Mouse (Mus musculus): ENCODE data around the gene Tmem163.

Gene Tmem163

DNA sequence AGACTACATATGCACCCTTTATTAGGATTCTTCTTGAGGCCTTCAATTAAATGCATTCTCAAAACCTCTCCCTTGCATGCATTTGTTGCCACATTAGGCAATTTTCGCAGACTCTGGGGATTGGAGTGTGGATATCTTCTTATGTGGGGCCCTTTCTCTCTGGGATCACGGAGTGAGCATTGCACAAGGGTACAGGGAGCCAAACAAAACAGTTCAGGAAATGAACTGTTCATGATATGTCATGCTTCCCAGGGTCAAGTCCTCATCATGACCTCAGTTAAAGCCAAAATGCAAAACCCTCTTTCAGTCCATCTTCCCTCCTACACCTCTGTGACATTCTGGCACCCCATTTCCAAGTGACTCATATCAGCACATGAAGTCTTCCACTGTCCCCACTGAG is 27.8 kb downstream of the Tmem163 start:
- no peak for DNase-seq (ENCODE audit: low read depth, low spot score)

DNA sequence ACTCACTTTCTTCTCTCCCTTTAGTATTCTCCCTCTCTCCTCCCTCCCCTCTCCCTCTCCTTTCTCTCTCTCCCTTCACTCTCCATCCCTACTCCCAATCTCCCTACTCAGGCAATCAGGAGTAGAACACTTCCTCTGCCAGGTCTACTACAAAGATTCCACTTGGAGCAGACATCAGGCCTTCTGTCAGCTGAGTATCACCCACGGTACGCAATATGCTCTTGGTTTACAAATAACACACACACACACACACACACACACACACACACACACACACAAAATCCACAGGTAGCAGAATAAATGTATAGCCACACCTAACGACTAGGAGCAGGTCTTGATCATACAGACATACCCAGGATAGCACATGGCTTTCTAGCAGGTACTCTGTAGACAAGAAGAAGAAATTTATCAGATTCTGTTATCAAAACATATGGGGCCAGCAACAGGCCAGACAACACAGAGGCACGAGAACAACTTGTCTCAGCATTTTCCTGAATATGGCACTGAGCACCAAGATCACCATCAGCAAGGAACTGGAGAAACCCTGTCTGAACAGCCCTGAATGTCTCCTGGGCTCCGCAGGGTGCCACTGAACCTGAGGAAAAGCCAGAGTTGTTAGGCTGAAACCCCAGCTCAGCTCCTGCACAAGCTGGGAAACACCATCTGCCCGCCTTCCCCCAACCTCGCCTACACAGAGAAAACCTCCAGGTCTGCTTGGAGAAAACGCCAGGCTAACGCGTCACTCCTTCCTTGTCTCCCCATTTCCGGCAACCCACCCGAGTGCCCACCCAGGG is 36.2 kb downstream of the Tmem163 start:
- DNase-seq (ENCODE audit: low read depth, low spot score): no peak

DNA sequence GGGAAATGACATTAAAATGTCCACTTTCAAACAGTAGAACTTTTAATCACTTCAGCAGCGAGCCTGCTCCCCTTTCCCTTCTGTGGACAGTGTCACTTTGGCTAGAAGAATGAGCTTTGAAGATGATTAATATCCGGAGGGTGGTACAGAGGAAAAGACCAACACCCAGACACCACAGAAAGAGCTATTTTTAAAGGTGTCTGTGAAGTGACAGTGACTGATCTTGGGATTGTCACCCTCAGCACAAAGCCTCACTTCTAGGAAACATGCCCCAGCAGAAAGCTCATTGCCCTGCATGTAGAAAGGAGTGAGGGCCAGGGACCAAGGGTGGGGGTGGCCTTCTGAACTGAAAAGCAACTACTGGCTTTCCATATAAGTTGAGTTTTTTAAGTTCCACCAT is 41.4 kb downstream of the Tmem163 start:
- DNase-seq (ENCODE audit: low read depth, low spot score): no peak

DNA sequence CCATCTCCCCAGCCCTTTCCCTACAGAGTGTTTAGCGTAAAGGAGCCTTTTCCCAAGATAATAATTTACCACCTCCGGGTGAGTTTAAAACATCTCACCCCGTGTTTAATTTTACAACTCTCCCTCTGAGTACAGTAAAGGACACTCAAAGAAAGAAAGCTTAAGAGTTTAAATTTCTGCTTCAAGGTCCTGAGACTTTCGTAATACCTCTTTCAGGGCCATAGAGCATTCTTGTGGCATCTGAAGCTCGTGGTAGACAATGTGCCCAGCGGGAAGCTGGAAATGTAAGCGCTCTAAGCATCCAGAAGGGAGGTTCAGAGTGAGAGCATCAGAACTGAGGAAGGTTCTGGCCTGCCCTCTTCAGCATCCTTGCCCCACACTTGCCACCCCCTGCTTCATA is 52.2 kb downstream of the Tmem163 start:
- DNase-seq (ENCODE audit: low read depth, low spot score): no peak

DNA sequence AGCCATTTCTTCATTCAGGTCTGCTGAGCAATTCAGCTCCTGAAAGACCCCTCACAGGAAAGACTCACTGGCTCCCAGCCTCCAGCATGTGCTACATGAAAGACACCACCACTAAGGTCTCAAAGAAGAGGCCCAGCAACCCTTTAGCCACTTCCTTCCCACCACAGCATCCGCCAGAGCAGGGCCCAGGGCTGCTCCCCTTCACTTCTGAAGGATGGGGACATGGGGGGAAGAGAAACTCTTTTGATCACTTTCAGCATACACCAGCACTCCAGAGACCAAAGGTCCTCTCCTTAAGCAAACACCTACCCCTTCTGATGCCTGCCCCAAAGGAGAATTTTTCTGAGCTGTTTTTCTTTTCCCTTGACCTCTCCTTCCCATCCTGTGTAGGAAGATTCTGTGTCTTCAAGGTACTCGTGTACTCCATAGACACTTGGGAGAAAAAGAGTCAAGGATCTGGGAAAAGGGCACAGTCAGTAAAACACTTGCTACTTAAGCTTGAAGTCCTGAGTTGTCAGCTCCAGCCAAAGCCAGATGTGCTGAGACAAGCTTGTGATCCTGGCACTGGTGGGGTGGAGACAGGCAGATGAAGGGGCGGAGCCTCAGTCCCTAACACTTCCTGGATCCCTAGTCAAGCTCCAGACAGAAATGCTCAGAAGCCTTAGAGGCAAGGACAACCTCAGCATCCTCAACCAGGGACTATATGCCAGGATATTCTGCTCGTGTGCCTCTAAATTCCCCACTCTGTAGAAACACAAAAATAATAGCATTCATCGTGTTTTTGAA is 53.6 kb downstream of the Tmem163 start:
- DNase-seq (ENCODE audit: low read depth, low spot score): no peak

DNA sequence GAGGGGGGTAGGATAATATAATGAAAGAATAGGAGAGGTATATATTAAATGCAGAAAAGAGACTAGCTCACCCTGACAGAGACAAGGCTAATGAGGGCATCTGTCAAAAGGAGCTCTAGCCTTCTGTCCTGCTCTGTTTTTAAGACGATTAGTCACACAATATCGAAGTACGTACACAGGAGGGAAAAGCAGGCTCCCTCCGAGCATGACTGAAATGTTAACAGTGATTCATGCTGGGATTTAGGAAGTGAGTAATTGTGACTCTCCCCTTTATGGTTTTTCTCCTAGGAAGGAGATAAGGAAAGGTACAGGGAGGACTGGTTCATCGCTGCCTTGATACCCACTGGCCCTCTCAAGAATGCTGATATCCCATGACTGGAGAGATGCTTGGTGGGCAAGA is 57.0 kb downstream of the Tmem163 start:
- no peak for DNase-seq (ENCODE audit: low read depth, low spot score)

DNA sequence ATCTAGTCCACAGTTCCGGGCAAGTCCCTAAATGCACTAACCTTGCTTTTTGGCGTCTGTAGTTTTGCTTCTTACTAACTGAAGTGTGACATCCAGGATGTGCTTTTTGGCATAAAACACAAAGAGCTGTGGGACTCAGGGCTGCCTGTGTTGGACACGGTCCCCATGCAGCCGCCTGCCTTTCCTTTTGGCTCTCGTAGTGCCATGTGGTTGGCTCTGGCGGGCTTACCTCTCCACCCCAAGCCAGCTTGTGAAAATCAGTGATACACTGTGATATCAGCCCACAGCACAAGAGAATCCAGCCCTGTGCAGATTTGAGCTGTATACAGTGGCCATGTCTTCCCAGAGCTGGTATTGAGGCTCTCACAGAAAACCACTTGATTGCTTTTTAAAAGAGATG is 60.3 kb downstream of the Tmem163 start:
- no peak for DNase-seq (ENCODE audit: low read depth, low spot score)

DNA sequence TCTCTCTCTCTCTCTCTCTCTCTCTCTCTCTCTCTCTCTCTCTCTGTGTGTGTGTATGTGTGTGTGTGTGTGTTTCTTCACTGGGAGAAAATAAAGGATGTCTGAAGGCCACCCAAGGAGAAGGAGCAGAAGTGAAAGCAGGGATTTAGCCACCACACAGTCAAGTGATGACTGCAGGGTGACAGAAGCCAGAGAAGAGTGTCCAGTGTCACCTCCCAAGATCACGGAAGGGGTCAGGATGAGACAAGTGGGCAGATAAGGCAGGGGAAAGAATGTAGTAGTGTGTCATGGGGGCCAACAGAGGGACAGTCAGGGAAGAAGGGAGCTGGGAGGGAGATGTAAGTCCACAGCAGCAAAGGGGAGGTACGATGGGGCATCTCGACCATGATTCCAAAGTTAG is 69.0 kb downstream of the Tmem163 start:
- DNase-seq (ENCODE audit: low read depth, low spot score): no peak

DNA sequence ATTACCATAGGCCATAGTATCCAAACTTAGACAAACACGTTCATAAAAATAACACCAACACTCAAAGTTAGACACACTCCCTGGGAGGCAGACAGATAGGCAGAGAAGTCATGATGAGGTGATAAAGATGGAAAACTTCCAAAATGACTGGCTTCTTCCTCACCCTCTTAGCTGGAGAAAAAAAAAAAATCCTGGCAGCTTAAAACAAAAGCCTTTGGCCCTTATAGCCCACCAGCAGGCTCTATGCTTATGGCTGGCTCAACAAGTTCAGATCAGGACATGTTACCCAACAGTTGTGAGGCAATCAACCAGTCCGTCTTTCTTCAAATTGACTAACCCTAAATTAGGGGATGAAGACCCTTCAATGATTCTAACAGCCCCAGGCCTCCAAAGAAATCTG is 69.5 kb downstream of the Tmem163 start:
- no peak for DNase-seq (ENCODE audit: low read depth, low spot score)

DNA sequence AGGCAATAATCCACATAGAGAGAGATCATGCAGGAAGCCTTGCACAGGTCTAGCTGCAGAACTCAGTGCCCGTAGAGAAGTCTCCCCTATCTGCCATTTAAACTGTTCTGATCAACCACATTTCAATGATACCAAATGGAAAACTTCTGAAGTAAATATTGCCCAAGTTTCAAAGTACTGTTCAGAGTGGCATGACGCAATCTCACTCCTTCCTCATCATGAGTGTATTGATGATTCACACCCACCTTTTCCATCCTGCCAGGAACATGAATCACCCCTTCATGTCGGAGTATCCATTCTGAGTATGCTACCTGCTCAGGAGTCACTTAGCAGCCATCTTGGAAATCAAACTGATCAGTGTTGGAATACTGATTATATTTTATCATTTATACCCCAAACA is 71.0 kb downstream of the Tmem163 start:
- DNase-seq (ENCODE audit: low read depth, low spot score): no peak

DNA sequence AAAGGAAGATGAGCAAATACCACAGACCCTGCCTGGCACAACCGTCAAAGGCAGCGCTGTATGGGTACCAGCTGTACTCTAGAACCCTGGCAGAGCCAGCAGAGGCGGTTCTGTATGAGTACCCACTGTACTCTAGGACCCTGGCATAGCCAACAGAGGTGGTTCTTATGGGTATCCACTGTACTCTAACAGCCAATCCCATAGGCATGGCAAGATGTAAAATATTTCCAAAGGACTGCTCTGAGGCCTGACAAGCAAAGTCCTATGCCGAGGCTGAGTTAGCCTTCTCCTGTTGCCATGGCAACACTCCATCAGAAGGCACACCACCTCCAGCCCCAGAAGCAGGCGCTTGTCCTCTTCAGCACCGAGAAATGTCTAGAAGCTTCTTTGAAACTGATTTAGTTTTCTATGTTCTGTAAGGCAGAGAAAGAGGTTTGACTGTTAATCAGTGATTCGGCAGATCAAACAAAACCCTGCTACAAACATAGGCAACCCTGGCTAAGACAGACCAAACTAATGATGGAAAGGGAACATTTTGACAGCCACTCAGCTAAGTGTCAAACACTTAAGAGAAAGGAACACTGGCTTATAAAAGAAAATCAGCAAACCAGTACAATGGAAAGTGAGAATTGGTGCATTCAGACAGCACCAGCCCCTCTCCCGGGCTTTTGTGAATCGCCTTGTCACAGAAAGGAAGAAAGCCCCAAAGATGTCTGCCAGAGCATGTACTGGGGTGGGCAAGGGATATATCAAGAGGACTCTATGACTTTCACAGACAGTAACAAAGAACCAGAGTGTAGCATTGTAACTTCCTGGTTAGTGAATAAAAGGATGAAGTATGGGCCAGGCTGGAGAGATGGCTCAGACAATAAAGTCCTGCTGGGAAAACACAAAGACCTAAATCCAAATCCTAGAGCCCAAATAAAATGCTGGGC is 75.4 kb downstream of the Tmem163 start:
- DNase-seq (ENCODE audit: low read depth, low spot score): no peak

DNA sequence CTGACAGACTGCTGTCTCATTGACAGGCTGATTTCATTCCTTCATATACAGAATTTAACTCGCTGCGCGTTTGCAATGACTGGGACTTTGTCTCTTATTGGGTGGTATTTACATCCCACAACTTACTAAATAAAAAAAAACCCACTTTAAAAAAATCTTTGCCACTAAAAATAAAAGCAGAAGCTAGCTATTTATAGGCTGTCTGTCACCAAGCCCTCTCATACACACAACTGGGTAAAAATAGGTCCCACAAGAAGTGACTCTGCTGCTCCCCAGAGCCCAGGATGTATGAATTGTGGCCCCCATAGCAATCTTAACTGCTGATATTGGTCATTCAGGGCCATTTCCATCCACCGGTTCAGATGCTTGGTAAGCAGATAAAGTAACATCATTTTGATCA is 83.2 kb downstream of the Tmem163 start:
- DNase-seq (ENCODE audit: low read depth, low spot score): no peak

DNA sequence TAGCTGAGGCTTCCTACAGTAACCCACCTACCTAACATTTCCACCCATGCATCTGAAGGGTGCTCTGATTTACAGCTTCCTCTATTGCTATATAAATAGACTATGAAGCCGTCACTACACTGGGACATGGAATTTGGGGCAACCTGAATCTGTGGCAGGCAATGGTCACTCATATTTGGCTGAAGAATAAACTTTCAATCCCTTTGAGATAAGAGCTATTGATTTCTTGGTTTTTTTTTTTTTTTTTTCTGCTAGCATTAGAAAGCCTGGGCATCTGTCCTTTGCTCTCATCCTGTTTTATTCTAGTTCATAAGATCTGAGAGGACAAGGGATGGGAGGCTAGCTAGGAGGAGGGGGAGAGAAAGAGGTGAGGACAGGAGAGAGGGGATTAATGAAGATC is 83.6 kb downstream of the Tmem163 start:
- no peak for DNase-seq (ENCODE audit: low read depth, low spot score)

DNA sequence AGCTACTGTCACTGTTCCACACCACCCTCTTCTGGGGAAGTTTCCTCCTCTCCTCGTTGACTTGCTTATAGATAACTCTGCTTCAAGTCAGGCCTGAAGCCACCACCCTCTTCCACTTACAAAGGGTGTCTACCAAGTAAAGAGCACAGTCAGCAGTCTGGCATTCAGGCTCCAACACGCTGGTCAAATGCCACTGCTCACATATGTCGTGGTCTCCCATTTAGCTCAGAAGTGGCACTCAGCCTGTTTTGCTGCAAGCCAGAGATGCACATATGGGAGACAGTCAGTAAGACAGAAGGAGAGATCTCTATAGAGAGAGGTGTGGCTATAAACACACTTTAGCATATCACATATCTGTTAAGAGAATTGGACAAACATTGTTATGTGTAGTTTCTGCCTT is 89.8 kb downstream of the Tmem163 start:
- no peak for DNase-seq (ENCODE audit: low read depth, low spot score)

DNA sequence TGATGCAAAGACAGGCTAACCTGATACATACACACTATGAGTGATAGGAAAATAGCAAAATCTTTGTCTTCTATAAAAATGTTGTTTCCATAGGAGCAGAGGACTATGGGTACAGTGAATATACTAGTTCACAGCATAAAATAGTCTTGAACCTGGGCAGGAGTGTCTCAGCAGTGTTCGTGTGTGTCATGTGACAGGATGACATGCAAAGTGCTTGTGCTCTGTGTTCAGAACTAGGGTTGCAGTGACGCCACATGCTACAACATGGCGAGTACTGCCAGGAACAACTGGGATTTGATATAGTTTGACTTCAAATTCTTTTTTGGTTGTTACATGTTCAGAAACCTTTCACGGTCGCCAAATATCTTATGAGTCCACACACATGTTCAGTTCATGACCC is 92.3 kb downstream of the Tmem163 start:
- DNase-seq (ENCODE audit: low read depth, low spot score): no peak

DNA sequence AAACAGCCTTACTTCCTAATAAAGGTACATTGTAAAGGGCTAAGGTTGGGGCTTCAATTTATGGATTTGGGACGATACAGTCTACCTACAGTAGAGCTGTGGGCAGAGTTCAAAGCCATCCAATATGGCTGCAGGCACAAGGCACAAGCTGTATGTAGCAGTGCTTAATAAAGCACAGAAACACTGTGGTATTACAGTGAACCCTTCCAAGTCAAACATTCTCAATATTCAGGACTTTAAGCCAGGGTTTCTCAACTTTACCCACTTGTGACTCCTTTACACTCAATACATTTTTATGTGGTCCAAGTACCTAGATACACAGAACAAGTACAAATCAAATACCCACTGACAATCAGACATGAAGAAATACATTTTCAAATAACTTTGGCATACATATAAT is 93.2 kb downstream of the Tmem163 start:
- DNase-seq (ENCODE audit: low read depth, low spot score): no peak

DNA sequence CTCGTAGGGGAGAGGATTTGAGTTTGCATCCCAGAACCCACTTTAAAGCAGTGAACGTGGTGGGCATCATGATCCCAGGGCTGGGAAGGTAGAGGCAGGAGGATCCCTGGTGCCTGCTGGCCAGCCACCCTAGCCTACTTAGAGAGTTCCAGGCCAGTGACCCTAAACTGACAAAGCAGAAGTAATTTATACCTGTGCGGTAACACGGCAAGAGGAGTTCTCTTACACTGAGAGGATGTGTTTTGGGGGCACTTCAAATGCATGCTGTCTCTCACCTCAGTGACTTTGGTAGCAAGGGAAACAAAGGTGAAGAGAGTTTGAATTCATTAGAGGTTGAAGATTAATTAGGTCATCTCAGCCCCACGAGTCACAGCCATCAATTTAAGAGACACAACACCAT is 101.4 kb downstream of the Tmem163 start:
- DNase-seq (ENCODE audit: low read depth, low spot score): no peak

DNA sequence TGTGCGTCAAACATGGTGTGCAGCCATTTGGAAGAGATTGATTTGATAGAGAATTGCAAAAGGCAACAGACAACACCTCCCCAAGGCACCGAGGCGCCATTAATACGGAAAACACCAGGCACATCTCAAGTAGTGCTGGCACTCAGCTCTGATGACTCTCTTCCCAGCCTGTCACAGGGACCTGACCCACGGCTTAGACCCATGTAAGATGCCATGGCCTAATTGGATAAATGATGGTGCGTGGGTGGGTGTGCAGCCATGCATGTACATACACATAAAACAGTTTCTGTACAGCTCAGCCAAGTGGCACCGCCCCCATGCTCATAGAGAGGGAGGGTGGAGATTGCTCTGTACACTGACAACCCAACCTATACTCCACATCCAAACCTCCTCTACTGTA is 102.3 kb downstream of the Tmem163 start:
- DNase-seq (ENCODE audit: low read depth, low spot score): no peak

DNA sequence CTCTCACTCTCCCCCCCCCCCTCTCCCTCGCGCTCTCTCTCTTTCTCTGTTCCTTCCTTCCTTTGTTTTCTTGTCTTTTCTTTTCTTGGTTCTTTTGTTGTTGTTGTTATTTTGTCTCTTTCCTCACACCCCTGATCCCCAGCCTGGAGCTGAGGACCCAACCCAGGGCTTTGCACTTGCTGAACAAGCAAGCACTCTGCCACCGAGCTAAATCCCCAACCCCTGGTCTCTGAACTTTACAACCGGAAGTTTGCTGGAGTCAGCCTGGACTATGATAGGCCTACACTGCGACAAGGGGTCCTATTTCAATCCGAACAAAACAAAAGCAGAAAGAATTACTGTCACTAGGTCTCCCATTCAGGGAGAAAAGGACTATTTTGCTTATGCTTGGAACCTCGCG is 102.8 kb downstream of the Tmem163 start:
- DNase-seq (ENCODE audit: low read depth, low spot score): no peak

DNA sequence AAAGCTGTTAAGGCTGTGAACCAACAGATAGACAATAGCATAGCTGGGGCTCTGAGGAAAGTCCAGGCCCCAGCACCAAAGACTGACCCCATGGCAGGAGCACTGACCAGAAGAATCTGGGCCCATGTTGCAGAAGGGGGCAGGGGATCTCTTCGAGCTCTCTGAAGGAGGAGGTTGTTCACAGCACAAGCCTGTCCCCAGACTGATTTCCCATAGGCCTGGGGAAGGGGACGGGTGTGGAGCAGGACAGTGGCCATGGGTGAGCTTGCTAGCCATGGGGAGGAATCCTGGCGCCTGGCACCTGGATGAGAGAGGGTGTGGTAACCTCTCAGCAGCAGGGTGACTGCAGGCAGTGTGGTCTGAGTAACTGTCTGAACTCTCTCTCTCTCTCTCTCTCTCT is 103.2 kb downstream of the Tmem163 start:
- no peak for DNase-seq (ENCODE audit: low read depth, low spot score)

DNA sequence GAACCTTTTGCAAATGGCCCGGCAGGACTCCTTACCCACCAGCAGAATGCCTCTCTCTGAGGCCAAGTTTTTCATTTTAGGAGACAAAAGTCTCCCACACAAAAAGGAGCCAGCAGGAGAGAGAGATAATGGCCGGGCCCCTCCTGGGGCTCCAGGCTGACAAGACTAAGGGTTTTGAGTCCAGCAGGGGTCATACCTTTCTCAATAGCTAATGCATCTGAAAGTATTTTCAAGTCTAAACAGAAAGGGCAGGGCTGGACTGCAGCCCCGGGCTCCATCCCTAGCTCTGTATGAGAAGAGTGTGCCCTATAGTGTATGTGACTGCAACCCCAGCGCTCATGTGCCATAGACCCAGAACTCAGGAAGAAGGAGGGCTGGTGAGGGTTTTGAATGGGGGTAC is 103.7 kb downstream of the Tmem163 start:
- no peak for DNase-seq (ENCODE audit: low read depth, low spot score)

DNA sequence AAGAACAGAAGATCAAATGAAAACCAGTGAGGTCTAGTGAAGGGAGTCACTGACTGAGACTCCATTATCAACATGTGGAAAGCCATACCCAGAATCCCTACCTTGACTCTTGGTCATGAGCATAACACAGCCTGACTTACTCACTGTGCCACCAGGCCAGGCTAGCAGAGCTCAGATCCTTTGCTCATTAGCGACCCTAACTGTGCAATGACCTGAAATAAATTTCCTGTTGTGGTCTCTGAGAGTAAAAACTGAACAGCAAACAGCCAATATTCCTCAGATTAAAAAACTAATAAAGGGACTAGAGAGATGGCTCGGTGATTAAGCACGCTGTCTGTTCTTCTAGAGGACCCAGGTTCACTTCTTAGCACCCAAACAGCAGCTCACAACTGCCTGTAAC is 106.2 kb downstream of the Tmem163 start:
- DNase-seq (ENCODE audit: low read depth, low spot score): no peak

Measured in WW6 (cell line).